Mouse (Mus musculus) heart, adult 9 months (tissue): ENCODE measurements around the gene Dbt.

Source experiments
- DNase-seq, 2 experiments: peaks; one replicate each; pipeline ENCODE4 v3.0.0; 2022; ENCODE audit warnings: low spot score in 2 of 2

The Dbt gene

DNA sequence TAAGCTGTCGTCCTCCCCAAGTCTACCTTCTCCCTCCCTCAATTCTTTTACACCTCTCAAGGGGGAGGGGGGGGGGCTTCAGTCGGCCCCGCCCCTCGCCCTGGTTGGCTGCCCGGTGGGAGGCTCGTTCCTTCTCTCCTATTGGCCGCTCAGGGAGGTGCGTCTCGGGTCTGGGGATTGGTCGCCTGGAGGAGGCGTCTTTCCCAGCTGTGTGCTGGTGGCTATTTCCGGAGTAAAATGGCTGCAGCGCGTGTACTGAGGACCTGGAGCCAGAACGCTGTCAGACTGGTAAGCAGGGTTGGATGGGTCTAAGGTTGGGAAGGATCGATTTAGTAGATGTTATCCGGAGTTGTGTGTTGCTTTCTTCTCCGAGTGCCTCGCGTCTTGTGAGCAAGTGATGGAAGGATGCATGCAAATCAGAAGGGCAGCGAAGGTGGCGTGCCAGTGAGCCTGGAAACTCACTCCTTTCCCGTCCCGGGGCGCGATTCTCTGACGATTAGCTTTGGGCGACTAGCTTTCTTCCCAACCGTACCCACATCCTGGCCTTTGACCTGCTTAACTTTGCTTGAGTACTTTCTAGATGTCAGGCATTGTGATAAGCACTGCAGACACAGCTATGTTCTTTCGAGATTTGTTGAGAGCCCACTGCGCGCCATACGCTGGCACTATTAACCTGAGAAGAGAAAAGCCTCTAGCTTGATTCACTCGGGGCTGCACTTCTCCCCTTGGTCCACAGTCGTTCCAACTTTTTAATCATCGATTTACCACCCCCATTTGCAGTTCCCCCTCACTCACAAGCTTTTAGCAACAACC, at the start of gene Dbt:
Gene Dbt (plus strand): TSS at position 167 of the 813 bp plus-strand sequence.
- DNase-seq: peak; percentile 89

DNA sequence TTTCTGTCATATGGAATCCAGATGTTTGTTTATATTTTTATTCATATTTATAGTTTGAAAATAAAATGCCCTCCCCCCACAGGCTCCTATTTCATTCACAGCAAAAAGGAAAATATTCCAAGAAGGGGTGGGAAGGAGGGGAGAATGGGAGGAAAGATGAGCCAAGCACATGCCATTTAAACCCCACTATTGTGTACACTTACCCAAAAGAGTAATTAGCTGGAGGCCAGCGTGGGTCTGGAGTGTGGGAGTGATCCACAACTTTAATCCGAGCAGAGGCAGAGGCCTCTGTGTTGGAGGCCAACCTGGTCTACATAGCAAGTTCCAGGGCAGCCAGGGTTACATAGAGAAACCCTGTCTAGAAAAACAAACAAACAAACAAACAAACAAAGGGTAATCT, 48.6 kb upstream of the Dbt start:
- DNase-seq: no peak

DNA sequence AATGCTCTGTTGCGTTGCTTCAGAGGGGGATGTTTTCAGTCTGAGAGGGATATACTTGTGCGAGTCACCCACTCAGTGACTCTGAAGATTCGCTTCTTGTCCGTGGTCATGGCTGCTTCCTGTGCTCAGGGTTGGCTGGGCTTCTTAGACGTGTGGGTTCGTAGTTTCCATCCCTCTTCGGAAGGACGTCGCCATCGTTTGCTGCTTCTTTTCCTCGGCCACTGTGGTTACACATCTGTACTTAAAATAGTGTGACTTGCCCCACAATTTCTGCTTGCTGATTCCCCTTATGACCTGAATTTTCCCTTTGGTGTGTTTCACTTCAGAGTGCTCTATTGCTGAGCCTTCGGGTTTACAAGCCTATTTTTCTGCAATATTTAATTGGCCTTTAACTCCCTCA, 47.2 kb upstream of the Dbt start:
- DNase-seq: no peak

DNA sequence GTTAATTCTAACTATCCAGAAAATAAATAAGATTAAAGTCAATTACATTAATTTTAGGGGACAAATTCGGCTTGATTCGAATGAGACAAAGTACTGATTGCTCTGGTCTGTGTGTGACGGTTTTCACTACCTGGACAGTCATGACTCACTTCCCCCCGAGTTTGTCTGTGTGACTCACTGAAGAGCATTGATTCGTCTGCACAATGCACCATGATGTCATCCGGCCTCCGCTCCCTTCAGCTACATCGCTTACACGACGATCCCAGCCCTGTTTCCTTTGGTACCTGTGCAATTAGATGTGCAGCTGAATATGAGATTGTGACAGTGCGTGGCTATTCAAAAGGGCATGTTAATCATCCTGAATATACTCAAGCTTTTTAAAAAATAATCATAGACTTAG, 38.3 kb upstream of the Dbt start:
- no peak for DNase-seq

DNA sequence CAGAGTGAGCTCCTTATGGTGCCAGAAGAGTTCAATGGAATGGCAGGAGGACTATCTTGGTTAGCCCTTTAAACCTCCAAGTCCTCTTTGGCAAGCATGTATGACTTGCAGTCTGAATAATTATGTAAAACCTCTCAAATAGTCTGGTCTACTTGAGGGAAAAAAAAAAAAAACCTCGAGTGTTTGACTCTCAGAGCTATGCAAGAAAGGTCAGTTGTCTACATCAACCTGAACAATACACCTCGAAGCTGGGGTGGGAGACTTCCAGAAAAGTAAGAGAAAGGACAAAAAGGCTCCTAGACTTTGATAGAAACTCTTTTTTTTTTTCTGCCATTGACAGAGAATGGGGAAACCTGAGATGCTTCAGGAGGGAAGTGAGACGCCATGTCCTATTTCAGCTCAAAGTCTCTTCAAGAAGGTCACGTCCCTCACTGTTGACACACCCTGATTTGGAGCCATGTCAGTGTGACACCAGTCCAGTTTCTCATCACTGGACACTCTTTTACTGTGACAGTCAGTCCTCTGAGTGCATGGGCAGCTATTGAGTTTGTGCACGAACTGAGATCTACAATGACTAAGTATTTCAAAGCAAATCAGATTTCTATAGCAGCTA, 36.1 kb upstream of the Dbt start:
- no peak for DNase-seq

DNA sequence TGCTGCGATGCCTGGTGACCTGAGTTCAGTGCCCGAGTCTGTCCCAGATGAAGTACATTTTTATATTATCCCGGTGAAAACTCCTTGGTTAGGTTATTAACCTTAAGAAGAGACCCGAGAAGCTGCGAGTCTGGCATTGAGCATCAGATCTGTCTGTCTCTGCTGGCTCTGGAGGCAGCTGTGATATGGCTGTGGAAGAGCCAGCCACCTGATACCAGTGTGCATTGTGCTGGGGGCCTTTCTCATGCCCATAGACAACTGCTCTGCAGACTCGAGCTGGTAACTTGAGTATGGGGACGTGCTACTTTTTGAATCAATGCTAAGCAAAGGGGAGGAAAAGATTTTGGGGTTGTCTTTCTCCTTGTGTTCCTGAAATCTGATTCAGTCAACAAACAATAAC, 35.5 kb upstream of the Dbt start:
- no peak for DNase-seq

DNA sequence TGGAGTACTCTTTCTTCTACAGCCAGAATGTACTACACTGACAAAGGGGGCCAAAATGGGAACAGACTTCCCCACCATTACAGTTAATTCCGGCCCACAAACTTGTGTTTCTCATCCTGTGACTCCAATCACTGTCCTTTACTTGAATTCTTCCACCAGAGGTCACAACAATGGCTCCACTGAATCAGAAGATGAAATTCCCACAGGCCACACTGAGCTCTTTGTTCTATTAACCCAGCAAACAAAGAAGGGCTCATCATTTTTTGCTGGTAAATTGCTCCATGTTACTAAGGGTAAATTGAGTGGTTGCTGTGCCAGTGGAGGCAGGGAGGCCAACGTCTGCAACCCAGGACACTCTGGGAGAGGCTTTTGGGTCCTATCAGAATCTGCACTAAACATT, 32.8 kb upstream of the Dbt start:
- DNase-seq: no peak

DNA sequence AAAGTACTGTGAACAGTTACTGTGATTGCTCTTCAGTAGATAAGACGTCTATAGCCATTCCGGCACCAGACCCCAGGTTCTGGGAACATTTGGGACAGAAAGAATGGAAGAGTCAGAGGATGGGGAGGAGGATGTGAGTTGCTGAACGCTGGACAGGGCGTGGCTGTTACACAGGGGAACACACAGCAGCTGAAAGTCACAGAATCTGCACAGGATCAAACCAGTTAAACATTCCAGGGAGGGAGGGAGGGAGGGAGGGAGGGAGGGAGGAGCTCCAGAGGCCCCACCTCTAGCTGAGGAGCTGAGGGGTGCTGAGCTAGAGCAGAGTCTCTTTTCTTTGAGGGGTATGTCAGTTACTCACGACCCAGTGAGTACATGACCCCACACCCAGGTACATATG, 31.9 kb upstream of the Dbt start:
- DNase-seq: no peak

DNA sequence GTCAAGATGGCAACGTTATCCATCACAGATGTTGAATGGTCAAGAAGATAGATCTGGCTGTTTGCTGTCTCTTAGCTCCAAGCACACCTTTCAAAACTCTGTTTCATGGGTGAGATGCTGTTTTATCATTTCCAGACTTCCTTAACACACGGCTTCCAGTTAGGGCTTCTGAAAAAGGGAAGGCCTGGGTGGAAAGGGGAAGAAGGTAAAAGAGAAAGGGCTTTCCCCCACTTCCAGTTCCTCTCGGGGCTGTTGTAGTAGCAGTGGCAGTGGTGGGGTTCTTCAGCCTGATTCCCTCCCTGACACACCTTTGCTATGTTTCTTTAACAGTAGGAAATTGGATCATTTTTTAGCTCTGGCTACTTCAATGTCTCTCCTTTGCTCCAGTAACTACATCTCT, 30.1 kb upstream of the Dbt start:
- DNase-seq: peak in 1 of 2 experiments; percentile 9

DNA sequence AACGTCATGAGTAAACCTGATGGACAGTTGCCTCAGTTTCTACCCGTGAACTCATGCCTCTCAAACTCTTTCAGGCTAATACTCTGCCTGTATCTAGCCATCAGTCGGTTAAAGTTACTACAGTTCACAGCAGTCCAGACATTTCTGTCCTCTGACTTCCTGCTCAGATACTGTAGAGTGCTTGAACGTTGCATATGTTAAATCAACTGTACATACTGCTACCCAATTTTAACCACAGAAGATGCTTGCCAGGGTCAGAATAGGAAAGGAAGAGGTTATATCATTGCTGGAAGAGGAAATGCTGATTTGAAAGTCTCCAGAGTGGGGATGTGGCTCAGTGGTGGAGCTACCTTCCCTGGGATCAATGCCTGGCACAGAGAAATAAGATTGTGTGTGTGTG, 29.6 kb upstream of the Dbt start:
- no peak for DNase-seq

DNA sequence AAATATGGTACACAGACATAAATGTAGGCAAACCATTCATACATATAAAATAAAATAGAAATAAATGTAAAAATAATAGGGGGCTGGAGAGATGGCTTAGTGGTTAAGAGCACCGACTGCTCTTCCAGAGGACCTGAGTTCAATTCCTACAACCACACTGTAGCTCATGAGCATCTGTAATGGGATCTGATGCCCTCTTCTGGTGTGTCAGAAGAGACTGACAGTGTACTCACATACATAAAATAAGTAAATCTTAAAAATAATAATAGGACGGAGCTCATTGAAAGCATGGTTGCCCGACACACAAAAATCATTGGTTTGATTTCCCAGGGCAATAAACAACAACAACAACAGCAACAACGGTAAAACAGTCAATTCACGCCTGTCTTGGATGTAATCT, 21.9 kb upstream of the Dbt start:
- DNase-seq: no peak

DNA sequence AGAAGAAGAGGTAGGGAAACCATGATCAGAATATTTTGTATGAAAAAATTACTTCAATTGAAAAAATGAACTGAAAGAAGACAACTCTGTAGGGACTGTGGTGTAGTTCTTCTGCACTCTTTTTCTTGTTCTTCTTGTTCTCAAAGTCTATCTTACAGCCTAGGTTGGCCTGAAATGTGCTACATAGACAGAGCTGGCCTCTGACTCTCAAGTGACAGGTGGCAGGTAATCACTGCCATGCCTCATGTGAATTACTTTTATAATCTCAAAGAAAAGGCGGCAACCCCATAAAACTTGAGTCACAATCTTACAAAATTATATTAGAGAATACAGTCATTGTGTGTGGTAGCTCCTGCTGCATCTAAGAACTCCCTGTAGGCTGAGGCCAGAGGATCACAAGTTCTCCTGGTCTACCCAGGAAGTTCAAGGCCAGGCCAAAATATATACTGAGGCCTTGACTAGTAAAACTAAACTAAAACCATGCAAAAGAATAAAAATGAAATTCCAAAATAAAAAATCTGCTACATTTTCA, 20.9 kb upstream of the Dbt start:
- no peak for DNase-seq

DNA sequence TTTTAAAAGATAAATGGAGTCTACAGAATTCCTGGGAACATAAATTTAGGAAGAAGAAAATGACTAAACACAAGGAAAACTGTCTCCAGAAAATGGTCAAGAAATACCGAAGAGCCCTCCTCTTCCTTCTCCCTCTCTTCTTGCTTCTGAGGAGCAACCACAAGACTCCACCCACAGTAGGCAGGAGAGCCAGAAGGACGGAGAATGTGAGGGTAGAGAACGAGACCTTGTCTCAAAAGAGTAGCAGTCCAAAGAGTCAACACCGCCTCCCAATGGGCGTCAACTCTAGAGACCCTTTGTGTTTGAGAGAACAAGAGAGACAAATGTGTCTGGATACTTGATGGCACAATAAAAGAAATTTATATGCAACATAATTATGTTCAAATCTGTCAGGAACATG, 19.2 kb upstream of the Dbt start:
- no peak for DNase-seq

DNA sequence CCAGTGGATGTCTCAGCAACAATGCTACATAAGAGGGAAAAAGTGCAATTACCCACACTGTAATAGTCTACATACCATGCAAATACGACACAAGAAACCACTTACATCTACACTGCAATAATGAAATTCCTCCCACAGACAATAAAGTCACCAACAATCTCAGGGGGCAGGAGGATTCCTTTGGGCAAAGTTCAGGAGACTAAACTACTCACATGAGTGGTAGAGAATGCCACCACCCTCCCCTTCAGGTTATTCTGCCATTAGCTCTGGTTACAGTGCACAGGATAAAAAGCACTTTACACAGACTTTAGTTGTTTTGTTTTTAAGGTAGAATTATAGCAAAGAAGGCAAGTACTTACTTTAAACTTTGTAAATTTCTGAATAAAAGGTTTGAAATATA, 17.2 kb upstream of the Dbt start:
- no peak for DNase-seq

DNA sequence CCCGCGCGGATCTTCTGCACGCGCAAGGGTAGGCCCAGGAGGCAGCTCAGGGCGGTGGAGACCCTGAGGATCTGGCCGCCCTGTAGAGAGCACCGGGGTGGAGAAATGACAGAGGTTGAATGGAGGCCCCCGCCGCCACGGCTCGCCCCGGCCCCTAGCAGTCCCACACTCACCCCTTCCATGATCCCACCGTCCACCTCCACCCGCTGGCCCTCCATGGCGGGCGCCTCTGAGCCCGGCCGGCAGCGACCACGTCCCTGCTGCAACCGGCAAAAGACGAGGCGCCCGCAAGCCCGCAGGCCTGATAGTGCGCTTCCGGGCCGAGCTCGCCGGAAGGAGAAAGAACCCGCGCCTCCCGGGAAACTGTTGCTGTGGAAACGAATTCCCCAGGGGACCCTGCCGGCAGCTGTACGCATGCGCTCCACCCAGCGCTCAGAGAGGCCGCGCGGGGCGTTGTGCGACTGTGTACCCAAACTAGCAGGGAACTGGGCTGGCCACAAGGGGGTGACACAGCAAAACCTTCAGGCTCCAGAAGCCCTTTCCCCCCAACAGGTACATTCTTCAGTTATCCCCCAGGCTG, 5.0 kb upstream of the Dbt start, which contains the start of gene Rtca:
Gene Rtca (minus strand): TSS at position 437 of the 580 bp plus-strand sequence.
- DNase-seq: peak; percentile 95 to 98

DNA sequence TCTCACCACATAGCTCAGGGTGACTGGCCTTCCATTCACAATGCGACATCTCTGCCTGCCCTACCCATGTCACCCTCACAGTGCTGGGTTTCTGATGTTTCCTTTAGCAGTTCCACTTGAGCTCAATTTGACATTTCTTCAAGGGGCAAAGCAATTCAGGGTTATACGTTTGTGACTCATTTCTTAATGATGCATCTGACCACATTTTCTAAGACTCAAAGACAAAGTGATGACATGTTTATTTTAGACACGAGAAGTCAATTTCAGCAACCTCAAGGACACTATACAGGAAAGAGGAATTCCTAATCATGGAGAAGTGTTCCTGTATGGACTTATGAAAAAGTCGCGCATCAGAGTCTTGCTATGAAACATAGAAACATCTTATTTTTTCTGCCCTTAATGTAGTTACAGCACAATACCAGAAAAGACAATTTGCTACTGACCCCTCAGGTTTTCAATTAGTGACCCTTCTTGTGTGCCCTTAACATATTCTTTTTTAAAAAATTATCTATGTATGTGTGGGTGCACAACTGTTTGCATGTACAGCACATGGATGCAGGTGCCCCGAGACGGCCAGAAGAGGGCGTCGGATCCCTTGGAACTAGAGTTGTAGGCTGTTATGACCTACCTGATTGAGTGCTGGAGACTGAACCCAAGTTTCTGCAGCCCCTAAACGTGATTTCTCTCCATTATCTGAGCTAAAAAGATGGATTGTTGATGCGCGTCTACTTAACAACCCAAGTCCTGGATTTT, 543 bp upstream of the Dbt start:
- DNase-seq: no peak

DNA sequence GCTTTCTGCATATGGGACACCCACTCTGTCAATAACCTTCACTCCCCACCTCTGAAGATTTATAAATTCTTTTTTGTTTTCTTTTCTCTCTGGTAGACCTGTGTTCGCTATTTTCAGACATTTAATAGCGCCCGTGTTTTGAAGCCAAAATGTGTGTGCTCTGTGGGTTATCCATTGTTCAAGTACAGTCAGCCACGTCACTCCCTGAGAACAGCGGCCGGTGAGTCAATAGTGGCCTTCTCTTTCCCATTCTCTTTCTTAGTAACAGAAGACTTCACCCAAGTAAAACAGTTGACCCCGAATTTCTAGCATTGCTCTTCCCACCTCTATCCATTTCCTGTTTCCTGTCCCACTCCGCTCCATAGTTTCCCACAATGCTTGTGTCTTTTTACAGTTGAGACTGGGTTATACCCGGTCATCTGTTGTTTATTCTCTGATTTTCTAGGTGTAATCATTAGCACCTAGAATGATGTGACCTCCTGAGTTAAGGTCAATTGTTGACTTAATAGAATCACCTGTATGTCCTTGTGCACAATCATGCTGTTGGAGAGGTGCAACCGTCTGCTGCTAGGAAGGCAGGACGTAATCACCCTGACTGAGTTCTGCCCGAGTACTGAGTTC, 7.4 kb downstream of the Dbt start:
- no peak for DNase-seq

DNA sequence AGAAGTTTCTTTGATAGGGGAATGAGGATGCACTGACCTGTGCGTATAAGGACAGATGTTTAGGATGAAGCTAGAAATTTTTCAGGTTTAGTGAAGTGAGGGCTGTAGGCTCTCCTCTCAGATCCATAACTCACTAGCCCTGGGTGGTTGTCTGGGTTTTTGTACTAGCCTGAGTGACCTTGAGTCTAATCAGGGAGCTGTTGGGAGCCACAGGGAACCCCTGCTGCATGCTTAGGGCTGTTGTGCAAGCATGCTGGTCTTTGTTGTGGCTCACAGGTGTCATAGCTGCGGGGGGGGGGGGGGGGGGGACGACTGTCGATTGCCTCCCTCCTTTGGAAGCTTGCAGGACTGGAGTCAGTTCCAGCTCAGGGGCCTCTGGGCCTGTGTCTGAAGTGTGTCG, 16.9 kb downstream of the Dbt start:
- DNase-seq: no peak

DNA sequence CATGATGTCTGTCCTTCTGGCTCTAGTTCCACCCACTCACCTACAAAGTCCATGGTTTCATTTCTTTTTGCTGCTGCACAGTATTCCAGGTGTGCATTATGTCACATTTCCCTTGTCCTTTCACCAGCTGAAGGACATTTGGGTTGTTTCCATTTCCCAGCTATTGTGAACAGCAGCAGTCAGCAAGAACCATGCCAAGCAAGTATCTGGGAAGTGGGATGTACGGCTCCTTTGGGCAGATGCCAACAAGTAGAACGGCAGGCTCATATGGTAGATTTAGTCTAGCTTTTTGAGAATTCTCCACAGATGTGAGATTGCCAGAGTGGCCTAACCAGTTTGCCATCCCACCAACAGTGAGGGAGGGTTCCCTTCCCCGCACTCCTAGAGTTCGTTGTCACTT, 18.0 kb downstream of the Dbt start:
- DNase-seq: no peak

DNA sequence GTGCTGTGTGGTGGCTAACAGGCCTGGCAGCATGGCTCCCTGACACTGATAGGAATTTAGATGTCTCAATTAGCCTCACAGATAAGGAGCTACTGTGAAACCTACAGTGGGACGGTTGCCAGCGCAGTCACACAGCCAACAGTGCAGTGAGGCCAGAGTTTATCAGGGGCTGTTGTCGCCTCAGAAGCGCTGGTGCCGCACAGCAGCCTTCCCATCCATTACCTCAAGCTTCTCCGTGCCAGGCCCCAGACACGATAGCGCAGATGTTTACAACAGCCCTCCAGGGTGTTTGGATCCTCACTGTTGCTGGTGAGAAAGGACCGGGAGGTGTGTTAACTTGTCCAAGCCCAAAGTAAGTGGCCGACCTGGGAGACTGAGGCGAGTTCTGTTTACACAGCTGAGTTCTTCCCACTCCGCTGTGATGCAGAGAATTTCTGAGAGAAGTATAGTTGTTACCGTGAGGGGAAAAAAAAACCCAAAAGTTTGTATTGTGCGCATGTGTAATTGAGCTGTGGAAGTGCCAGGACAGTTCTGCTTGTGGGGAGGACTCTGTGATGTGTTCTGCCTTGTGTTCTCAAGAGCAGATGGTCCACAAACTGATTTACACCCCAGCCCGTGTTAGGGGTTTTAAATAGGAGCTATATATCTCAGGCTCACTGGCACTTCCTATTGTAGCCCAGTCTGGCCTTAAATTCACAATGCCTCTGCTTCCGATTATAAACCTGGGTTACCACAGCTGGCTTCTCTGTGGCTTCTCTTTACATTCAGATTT, 23.7 kb downstream of the Dbt start:
- DNase-seq: peak; percentile 22 to 68

DNA sequence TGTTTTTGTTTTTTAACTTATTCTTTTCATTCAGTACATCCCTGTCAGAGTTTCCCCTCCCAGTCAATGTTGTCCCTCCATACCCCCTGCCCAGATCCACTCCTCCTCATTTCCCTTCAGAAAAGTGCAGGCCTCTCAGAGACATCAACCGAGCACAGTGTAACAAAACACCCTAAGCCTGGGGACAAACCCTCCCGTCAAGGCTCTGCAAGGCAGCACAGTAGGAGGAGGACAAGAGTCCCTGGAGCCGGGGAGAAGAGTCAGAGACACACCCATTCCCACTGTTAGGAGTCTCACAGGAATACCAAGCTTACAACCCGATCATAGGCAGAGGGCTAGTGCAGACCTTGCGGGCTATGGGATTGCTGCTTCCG, 24.3 kb downstream of the Dbt start:
- no peak for DNase-seq
